Mouse (Mus musculus) embryonic facial prominence, embryonic 15.5 days (tissue): ENCODE measurements around the gene Ppef2. TPM values are rescaled to one million over a fixed set of nuclear protein-coding genes. Genes with fewer than 3 reads are reported as not detected.

ENCODE experiments used
- ATAC-seq: fragments of 200-750 bp; cut with Nextera tagmentation; 2 replicates; pipeline ENCODE4 v1.8.0; 2017; ENCODE audit warnings: low read depth, moderate TSS enrichment; ENCODE audit not compliant: insufficient number of reproducible peaks, low FRiP score, low TSS enrichment
- H3K27ac ChIP-seq: fragments of 300-500 bp; sonication (generic); replicated peaks from 2 replicates; pipeline ENCODE4 v1.5.1; 2015; ENCODE audit warnings: mild to moderate bottlenecking, inconsistent platforms
- H3K27me3 ChIP-seq: fragments of 300-500 bp; sonication (generic); 2 replicates; pipeline ENCODE4 v1.6.1; 2015; ENCODE audit warnings: inconsistent platforms
- H3K36me3 ChIP-seq: fragments of 300-500 bp; sonication (generic); 2 replicates; pipeline ENCODE4 v1.6.1; 2015; ENCODE audit warnings: mild to moderate bottlenecking, inconsistent platforms
- H3K4me1 ChIP-seq: fragments of 300-500 bp; sonication (generic); 2 replicates; pipeline ENCODE4 v1.6.1; 2015; ENCODE audit warnings: inconsistent platforms
- H3K4me2 ChIP-seq: fragments of 300-500 bp; sonication (generic); replicated peaks from 2 replicates; pipeline ENCODE4 v1.6.1; 2015; ENCODE audit warnings: mild to moderate bottlenecking, inconsistent platforms
- H3K4me3 ChIP-seq: fragments of 300-500 bp; sonication (generic); replicated peaks from 2 replicates; pipeline ENCODE4 v1.5.1; 2015; ENCODE audit warnings: mild to moderate bottlenecking, inconsistent platforms
- H3K9ac ChIP-seq: fragments of 300-500 bp; sonication (generic); 2 replicates; pipeline ENCODE4 v1.6.1; 2015; ENCODE audit warnings: inconsistent platforms
- H3K9me3 ChIP-seq: fragments of 300-500 bp; sonication (generic); replicated peaks from 2 replicates; pipeline ENCODE4 v1.6.1; 2016; ENCODE audit warnings: inconsistent platforms
- WGBS: fragments of 180-500 bp; shearing (Covaris S2); methylation state at CpG from one replicate; pipeline ENCODE4 v1.1.7; 2015; 5-methylcytosine and 5-hydroxymethylcytosine counted together
- polyA plus RNA-seq: library from polyadenylated mRNA; unstranded; fragments of >200 nt; fragmentation: Nextera tagmentation; extraction: Ambion mirVana; gene quantifications from 2 replicates; pipeline ENCODE4 v1.2.1, GENCODE M21; 2015

Gene Ppef2
- polyA plus RNA-seq, 1 experiment from 2014 or later, result 0.07 TPM

- Histone ChIP-seq H3K36me3 (peaks cover 52% of the 10 kb centered on the region), H3K9me3 (0 out of 2 replicates have a peak, but pooled peaks cover under 1% of the 10 kb centered on the region), H3K9ac (no peak overlapping the region), H3K4me2 (no peak overlapping the region), H3K27ac (no peak overlapping the region), H3K27me3 (no peaks in the 10 kb centered on the region), H3K4me3 (no peak overlapping the region), H3K4me1 (no peaks in the 10 kb centered on the region)
- WGBS, result 85% methylated on average over 8 of the region's 8 CpGs
- no peak for ATAC-seq
Observed at GRCm38 (mm10) chr5:92183071-92183830, 72.8 kb downstream of the Ppef2 start.

Other genes with a start within 250 kb of the Ppef2 start
- 4.4 and 5.2 TPM in 2 replicates for gene Cdkl2, start 212.4 kb downstream of the Ppef2 start, polyA plus RNA-seq
- 144 and 151 TPM in 2 replicates for gene G3bp2, start 172.6 kb downstream of the Ppef2 start, polyA plus RNA-seq
- 49.9 and 50.0 TPM in 2 replicates for gene Uso1, start 118.3 kb downstream of the Ppef2 start, polyA plus RNA-seq
- not detected in 2 replicates for gene U90926, start 40.9 kb downstream of the Ppef2 start, polyA plus RNA-seq
- 13.3 and 13.9 TPM in 2 replicates for gene Naaa, start 21.9 kb upstream of the Ppef2 start, polyA plus RNA-seq
- gene Sdad1, start 54.2 kb upstream of the Ppef2 start, polyA plus RNA-seq, result 36.2 and 37.4 TPM in 2 replicates
- gene Cxcl9, start 71.8 kb upstream of the Ppef2 start, polyA plus RNA-seq, result 0.20 and 0.76 TPM in 2 replicates
- 4.9 and 6.2 TPM in 2 replicates for gene Art3, start 75.5 kb upstream of the Ppef2 start, polyA plus RNA-seq
- 0.81 and 1.7 TPM in 2 replicates for gene Cxcl10, start 92.6 kb upstream of the Ppef2 start, polyA plus RNA-seq
- gene Nup54, start 178.9 kb upstream of the Ppef2 start, polyA plus RNA-seq, result 38.9 and 40.0 TPM in 2 replicates